Mouse (Mus musculus): Measurements from ENCODE around the gene Ppp1r14b. TPM values are rescaled to one million over a fixed set of nuclear protein-coding genes. Genes with fewer than 3 reads are reported as not detected.

Gene Ppp1r14b
- polyA plus RNA-seq, 1 experiment from 2014 or later: 188 TPM

DNA sequence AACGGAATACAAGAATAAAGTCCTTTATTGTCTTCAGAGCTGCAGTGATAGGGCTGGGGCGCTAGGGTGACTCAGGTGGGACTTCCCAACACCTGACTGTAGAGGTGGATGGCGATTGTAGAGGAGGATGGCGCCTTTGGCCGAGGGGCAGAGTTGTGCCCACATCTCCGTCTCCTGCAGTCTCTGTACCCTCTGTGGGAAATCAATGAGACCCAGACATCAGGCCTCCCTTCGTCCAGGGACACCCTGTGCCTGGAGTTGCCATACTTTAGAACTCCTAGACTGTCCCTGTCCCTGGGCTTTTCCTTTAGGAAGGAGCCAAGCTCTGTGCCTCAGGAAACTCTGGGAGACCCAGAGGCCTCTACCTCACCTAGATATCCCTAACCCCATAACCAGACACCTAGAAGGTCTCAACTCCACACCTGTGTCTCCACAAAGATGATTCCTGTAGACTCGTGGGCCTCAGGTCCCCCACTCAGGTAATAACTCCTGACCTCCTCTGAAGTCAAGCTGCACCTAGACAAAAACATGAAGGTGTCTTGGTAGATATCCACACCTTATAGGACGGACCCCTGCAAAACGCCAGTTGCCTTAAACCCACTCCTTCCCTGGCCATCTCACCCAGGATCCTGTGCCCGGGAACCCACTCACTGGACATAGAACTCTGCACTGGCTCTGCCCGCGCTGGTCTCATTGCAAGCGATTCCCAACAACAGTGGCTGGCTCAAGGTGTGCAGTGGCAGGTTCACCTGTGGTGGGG, 18.4 kb downstream of the Ppp1r14b start:
- ATAC-seq (replicated peaks): 0 out of 2 replicates have a peak, but pooled peaks have one; percentile 0
- Histone ChIP-seq H3K4me2 (peak overlapping the region; percentile 88), H3K9me3 (no peaks in the 10 kb centered on the region), H3K4me1 (peaks cover 50% of the 10 kb centered on the region), H3K4me3 (peak overlapping the region; percentile 55), H3K27me3 (replicated peaks) (no peaks in the 10 kb centered on the region), H3K9ac (peak overlapping the region; percentile 60), H3K36me3 (replicated peaks) (no peaks in the 10 kb centered on the region), H3K27ac (peak overlapping the region; percentile 34; the same call in 1 of the 2 replicates)
- WGBS: 64% methylated on average over 14 of the region's 14 CpGs

- 0 out of 2 replicates have a peak, but pooled peaks cover under 1% of the 10 kb centered on the region for H3K36me3 ChIP-seq (replicated peaks)
- no peak overlapping the region for H3K9ac ChIP-seq
- 85% methylated on average over 8 of the region's 8 CpGs for WGBS
- no peak overlapping the region for H3K4me3 ChIP-seq
- ATAC-seq (replicated peaks): no peak
- no peaks in the 10 kb centered on the region for H3K27me3 ChIP-seq (replicated peaks)
- H3K4me2 ChIP-seq: no peak overlapping the region
- H3K4me1 ChIP-seq: peaks cover 48% of the 10 kb centered on the region
- H3K27ac ChIP-seq: no peak overlapping the region
- H3K9me3 ChIP-seq: no peaks in the 10 kb centered on the region
Measured at GRCm38 (mm10) chr19:6994002-6994401, 19.2 kb downstream of the Ppp1r14b start.

DNA sequence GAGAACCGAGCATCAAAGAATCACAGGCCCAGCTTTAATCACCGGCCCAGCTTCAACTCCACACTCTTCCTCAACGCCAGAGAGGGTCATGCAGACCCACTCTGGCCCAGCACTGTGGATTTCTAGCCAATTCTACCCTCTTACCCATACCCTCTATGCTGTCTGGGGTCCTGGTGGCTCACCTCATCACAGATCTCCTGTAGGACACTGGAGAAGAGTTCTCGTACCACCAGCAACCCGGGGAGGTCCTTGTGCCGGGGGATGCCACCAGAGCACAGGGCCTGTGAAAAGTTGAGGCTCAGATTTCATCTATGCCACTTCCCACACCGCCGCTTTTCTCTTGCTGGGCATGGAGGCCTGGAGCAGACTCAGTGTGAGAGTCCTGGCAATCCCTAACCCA, 19.7 kb downstream of the Ppp1r14b start:
- Histone ChIP-seq H3K4me2 (no peak overlapping the region), H3K4me1 (peaks cover 48% of the 10 kb centered on the region), H3K9ac (no peak overlapping the region), H3K27ac (no peak overlapping the region), H3K27me3 (replicated peaks) (no peaks in the 10 kb centered on the region), H3K9me3 (no peaks in the 10 kb centered on the region), H3K36me3 (replicated peaks) (0 out of 2 replicates have a peak, but pooled peaks cover 5% of the 10 kb centered on the region), H3K4me3 (no peak overlapping the region)
- WGBS: 86% methylated on average over 8 of the region's 8 CpGs
- ATAC-seq (replicated peaks): no peak

DNA sequence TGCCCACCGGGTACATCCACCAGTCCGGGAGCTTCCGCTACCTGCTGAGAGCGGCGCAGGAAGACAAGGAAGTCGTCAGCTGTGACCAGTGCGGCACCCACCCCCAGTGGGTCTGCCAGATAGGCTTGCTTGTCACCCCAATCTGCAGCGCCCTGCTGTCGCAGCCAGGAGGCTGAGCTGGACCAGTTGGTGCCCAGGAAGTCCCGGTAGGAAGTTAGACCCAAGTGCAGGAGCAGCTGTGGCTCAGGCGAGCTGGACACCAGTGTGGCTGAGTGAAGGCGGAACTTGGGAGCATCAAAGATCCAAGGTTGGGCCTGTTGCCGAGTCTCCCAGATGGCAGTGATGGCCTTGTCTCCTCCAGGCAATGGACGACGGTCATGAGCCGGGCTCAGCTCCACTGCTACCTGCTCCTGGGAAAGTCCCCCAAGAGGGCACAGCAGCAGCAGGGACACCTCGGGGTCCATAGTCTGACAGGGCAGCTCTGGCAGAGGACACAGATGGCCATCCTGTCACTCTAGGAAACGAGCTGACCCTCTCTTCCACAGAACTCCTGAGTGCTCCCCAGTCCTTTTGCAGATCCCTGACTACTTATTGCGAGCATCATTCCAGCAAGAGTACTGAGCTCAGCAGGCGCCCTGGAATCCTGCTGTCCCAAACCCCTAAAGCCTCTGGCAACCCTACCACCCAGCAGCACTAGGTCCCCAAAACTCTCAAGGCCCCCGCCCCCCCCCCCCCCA, 20.7 kb downstream of the Ppp1r14b start:
- peaks cover 48% of the 10 kb centered on the region for H3K4me1 ChIP-seq
- peak overlapping the region; percentile 69 for H3K4me3 ChIP-seq
- no peak overlapping the region for H3K27ac ChIP-seq
- no peaks in the 10 kb centered on the region for H3K9me3 ChIP-seq
- WGBS: 49% methylated on average over 21 of the region's 21 CpGs
- 0 out of 2 replicates have a peak, but pooled peaks cover 11% of the 10 kb centered on the region for H3K36me3 ChIP-seq (replicated peaks)
- no peak for ATAC-seq (replicated peaks)
- peak overlapping the region; percentile 78 for H3K9ac ChIP-seq
- peak overlapping the region; percentile 91 for H3K4me2 ChIP-seq
- no peaks in the 10 kb centered on the region for H3K27me3 ChIP-seq (replicated peaks)

DNA sequence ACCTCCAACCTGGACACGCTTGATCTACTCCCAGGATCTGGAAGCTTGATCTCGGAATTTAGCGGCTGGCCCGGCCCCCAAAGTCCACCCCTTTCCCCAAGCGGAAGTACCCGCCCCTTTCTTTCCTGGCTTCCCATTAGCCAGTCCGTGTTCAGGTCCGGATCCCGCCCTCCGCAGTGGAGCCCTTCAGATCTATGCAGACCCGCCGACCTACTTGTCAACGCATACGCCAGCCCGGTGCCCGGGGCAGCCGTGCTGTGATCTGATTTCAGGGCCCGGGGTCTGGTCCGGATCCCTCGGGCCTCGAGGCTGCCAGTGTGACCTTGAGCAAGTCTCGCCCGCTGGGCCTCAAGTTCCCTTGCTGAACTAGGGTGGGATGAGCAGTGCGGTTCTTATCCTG, 21.2 kb downstream of the Ppp1r14b start, which contains the start of the genes Nudt22 and Trpt1:
Gene Nudt22, minus strand, starts transcription at position 112 of the 400 bp plus-strand sequence.
Gene Trpt1, plus strand, starts transcription at position 126 of the 400 bp plus-strand sequence.
- Histone ChIP-seq H3K4me3 (peak within 1 kb of the TSS; percentile 69), H3K36me3 (replicated peaks) (0 out of 2 replicates have a peak, but pooled peaks cover 11% of the 10 kb centered on the region), H3K9ac (peak within 1 kb of the TSS; percentile 78), H3K27me3 (replicated peaks) (no peaks in the 10 kb centered on the region), H3K4me2 (peak within 1 kb of the TSS; percentile 91), H3K27ac (peak within 1 kb of the TSS; percentile 78), H3K9me3 (no peaks in the 10 kb centered on the region), H3K4me1 (peaks cover 48% of the 10 kb centered on the region)
- ATAC-seq (replicated peaks): peak; percentile 65
- under 1% methylated on average over 24 of the region's 24 CpGs for WGBS

DNA sequence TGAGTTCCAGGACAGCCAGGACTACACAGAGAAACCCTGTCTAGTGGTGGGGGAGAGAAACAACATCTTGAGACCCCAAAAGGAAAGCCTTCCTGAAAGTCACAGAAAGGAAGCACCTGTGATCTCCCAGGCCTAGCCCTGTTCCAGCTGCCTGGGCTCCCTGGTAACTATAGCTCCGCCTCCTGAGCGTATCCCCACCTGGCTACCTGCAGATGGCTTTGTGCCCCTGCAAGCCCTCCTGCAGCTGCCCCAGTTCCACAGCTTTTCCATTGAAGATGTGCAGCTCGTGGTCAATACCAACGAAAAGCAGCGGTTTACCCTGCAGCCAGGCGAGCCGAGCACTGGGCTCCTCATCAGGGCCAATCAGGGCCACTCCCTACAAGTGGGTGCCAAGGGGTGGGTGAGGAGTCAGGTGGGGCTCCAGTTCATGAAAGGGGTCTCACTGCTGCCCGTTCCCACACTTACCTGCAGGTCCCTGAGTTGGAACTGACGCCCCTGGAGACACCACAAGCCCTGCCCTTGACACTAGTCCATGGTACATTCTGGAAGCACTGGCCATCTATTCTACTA, 23.0 kb downstream of the Ppp1r14b start:
- peaks cover 37% of the 10 kb centered on the region for H3K4me1 ChIP-seq
- H3K4me2 ChIP-seq: no peak overlapping the region
- H3K4me3 ChIP-seq: no peak overlapping the region
- H3K27me3 ChIP-seq (replicated peaks): no peaks in the 10 kb centered on the region
- no peak overlapping the region for H3K27ac ChIP-seq
- WGBS: 82% methylated on average over 9 of the region's 9 CpGs
- ATAC-seq (replicated peaks): no peak
- H3K9ac ChIP-seq: no peak overlapping the region
- no peaks in the 10 kb centered on the region for H3K9me3 ChIP-seq
- 0 out of 2 replicates have a peak, but pooled peaks cover 11% of the 10 kb centered on the region for H3K36me3 ChIP-seq (replicated peaks)

DNA sequence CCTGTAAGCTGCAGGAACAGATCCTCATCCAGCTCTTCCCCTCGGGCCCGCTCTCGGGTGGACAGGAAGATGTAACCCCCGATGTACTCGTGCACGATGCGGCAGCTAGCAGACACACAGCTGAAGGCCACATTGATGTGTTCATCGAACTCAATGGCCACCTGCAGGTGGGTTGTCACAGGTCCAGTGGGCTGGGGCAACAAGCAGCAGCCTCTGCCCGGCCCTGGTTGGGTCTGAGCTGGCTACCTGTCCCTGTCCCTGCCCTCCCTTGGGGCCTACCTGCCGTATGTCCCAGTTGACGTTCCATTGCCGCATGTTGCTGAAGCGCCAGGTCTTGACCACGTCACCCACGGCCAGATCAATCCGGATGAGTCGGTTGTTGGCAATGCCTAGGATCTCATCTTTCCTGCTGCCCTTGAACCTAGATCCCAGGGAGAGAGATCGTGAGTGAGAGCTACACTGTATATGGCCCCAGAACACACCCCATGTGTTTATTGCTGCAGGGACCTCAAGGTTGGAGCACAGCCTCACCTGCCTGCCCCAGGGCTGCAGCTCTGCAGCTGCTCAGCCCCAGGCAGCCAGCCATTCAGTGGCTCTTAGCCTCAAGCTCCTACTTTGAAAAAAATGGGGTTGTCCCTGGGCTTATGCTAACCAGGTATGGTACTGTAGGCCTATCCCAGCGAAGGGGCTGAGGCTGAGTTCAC, 24.7 kb downstream of the Ppp1r14b start:
- H3K36me3 ChIP-seq (replicated peaks): 0 out of 2 replicates have a peak, but pooled peaks cover 11% of the 10 kb centered on the region
- H3K27me3 ChIP-seq (replicated peaks): no peaks in the 10 kb centered on the region
- WGBS: 90% methylated on average over 19 of the region's 19 CpGs
- peaks cover 28% of the 10 kb centered on the region for H3K4me1 ChIP-seq
- no peak overlapping the region for H3K4me3 ChIP-seq
- no peaks in the 10 kb centered on the region for H3K9me3 ChIP-seq
- H3K27ac ChIP-seq: no peak overlapping the region
- no peak for ATAC-seq (replicated peaks)
- no peak overlapping the region for H3K4me2 ChIP-seq
- H3K9ac ChIP-seq: no peak overlapping the region

GRCm38 (mm10) chr19:7006892-7007593, 32.3 kb downstream of the Ppp1r14b start:
- H3K9me3 ChIP-seq: no peaks in the 10 kb centered on the region
- no peak overlapping the region for H3K9ac ChIP-seq
- no peak overlapping the region for H3K27ac ChIP-seq
- 87% methylated on average over 9 of the region's 9 CpGs for WGBS
- H3K4me1 ChIP-seq: no peaks in the 10 kb centered on the region
- H3K4me2 ChIP-seq: no peak overlapping the region
- ATAC-seq (replicated peaks): no peak
- H3K4me3 ChIP-seq: no peak overlapping the region
- no peaks in the 10 kb centered on the region for H3K36me3 ChIP-seq (replicated peaks)
- no peaks in the 10 kb centered on the region for H3K27me3 ChIP-seq (replicated peaks)

DNA sequence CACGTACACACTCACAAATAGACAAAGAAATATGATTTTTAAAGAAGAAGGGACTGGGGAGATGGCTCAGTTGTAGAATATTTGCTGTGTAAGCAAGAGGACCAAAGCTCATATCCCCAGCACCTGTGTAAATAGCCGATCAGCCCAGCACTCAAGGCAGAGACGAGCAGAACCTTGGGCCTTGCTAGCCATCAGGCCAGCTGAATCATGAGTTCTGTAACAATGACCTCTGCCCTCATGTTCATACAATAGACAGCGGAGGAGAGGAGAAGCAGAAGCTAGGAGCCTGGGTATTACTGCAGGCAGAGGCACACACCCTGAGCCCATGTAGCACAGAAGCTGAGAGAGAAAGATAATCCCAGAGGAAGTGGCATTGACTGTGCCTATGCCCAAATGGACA, 37.7 kb downstream of the Ppp1r14b start:
- WGBS: 85% methylated on average over 4 of the region's 4 CpGs
- no peak overlapping the region for H3K4me2 ChIP-seq
- no peaks in the 10 kb centered on the region for H3K27me3 ChIP-seq (replicated peaks)
- no peak overlapping the region for H3K4me3 ChIP-seq
- H3K9me3 ChIP-seq: no peaks in the 10 kb centered on the region
- no peak overlapping the region for H3K27ac ChIP-seq
- H3K36me3 ChIP-seq (replicated peaks): no peaks in the 10 kb centered on the region
- H3K4me1 ChIP-seq: no peaks in the 10 kb centered on the region
- no peak for ATAC-seq (replicated peaks)
- H3K9ac ChIP-seq: no peak overlapping the region

GRCm38 (mm10) chr19:7013984-7014383, 39.2 kb downstream of the Ppp1r14b start:
- Histone ChIP-seq H3K36me3 (replicated peaks) (no peaks in the 10 kb centered on the region), H3K4me2 (no peak overlapping the region), H3K27ac (no peak overlapping the region), H3K9ac (no peak overlapping the region), H3K4me1 (no peaks in the 10 kb centered on the region), H3K9me3 (no peaks in the 10 kb centered on the region), H3K4me3 (no peak overlapping the region), H3K27me3 (replicated peaks) (no peaks in the 10 kb centered on the region)
- 86% methylated on average over 9 of the region's 9 CpGs for WGBS
- no peak for ATAC-seq (replicated peaks)

- no peaks in the 10 kb centered on the region for H3K9me3 ChIP-seq
- no peak overlapping the region for H3K4me2 ChIP-seq
- H3K27me3 ChIP-seq (replicated peaks): no peaks in the 10 kb centered on the region
- H3K9ac ChIP-seq: no peak overlapping the region
- no peak overlapping the region for H3K4me3 ChIP-seq
- no peaks in the 10 kb centered on the region for H3K4me1 ChIP-seq
- H3K27ac ChIP-seq: no peak overlapping the region
- WGBS: 92% methylated on average over 20 of the region's 20 CpGs
- H3K36me3 ChIP-seq (replicated peaks): no peaks in the 10 kb centered on the region; the same call in 1 of the 2 replicates
- no peak for ATAC-seq (replicated peaks)
Measured at GRCm38 (mm10) chr19:7014481-7015135, 39.8 kb downstream of the Ppp1r14b start.

All from midbrain, embryonic 15.5 days (tissue).